Mouse (Mus musculus) limb, embryonic 14.5 days (tissue): ENCODE results near the gene Polm. TPM values are rescaled to one million over a fixed set of nuclear protein-coding genes. Genes with fewer than 3 reads are reported as not detected.

ENCODE experiments used
- ATAC-seq: fragments of 200-750 bp; cut with Nextera tagmentation; 2 replicates; pipeline ENCODE4 v1.8.0; 2017; ENCODE audit warnings: low read depth, moderate number of reproducible peaks, moderate TSS enrichment; ENCODE audit not compliant: low FRiP score
- DNase-seq: peaks from one replicate; pipeline ENCODE4 v3.0.0-alpha.2; 2015; ENCODE audit warnings: low spot score
- H3K27ac ChIP-seq: fragments of 300-500 bp; sonication (generic); replicated peaks from 2 replicates; pipeline ENCODE4 v1.5.1; 2014; ENCODE audit warnings: low read depth, mild to moderate bottlenecking, low read length, moderate library complexity, mixed read lengths
- H3K27me3 ChIP-seq: fragments of 300-500 bp; sonication (generic); 2 replicates; pipeline ENCODE4 v1.6.1; 2014; ENCODE audit warnings: low read length, mixed read lengths; ENCODE audit not compliant: control insufficient read depth, insufficient read depth
- H3K36me3 ChIP-seq: fragments of 300-500 bp; sonication (generic); 2 replicates; pipeline ENCODE4 v1.6.1; 2014; ENCODE audit warnings: mild to moderate bottlenecking, low read length, moderate library complexity, mixed read lengths; ENCODE audit not compliant: control insufficient read depth, insufficient read depth
- H3K4me1 ChIP-seq: fragments of 300-500 bp; sonication (generic); 2 replicates; pipeline ENCODE4 v1.6.1; 2014; ENCODE audit warnings: antibody characterized with exemption, low read length, mixed read lengths; ENCODE audit not compliant: control insufficient read depth, insufficient read depth
- H3K4me2 ChIP-seq: fragments of 300-500 bp; sonication (generic); replicated peaks from 2 replicates; pipeline ENCODE4 v1.6.1; 2014; ENCODE audit warnings: low read depth, mild to moderate bottlenecking, low read length, moderate library complexity; ENCODE audit not compliant: severe bottlenecking
- H3K4me3 ChIP-seq: fragments of 300-500 bp; sonication (generic); replicated peaks from 2 replicates; pipeline ENCODE4 v1.5.1; 2014; ENCODE audit warnings: low read length
- H3K9ac ChIP-seq: fragments of 300-500 bp; sonication (generic); 2 replicates; pipeline ENCODE4 v1.6.1; 2014; ENCODE audit warnings: mild to moderate bottlenecking, low read depth, low read length, moderate library complexity; ENCODE audit not compliant: severe bottlenecking
- H3K9me3 ChIP-seq: fragments of 300-500 bp; sonication (generic); 2 replicates; pipeline ENCODE4 v1.6.1; 2016; ENCODE audit warnings: low read length; ENCODE audit not compliant: control insufficient read depth
- POLR2A ChIP-seq: fragments of 200-500 bp; IDR thresholded peaks from 2 replicates; pipeline ENCODE4 v1.8.0; 2012; ENCODE audit warnings: inconsistent platforms, mild to moderate bottlenecking, moderate library complexity, borderline replicate concordance; ENCODE audit not compliant: insufficient read depth, insufficient read length; ENCODE audit errors: extremely low read depth
- WGBS: fragments of 180-500 bp; shearing (Covaris S2); extraction: QIAGEN DNeasy Blood & Tissue Kit; methylation state at CpG from one replicate; pipeline ENCODE4 v1.1.7; 2014; 5-methylcytosine and 5-hydroxymethylcytosine counted together
- polyA plus RNA-seq, 2 experiments: library from polyadenylated mRNA; depleted of rRNA in 1 of 2; stranded (reverse) in 1 of 2; unstranded in 1 of 2; fragments of >200 nt; fragmentation: Nextera tagmentation in 1 of 2; extraction: Ambion mirVana in 1 of 2; gene quantifications; 2 replicates each; pipeline versions ENCODE4 v1.2.1 to v1.2.3; 2012 to 2014

The Polm gene
- polyA plus RNA-seq, 2 experiments = 11.1 to 29.5 TPM

- H3K27ac ChIP-seq = no peak overlapping the region
- peaks cover 21% of the 10 kb centered on the region for H3K36me3 ChIP-seq
- H3K9me3 ChIP-seq = no peaks in the 10 kb centered on the region
- no peak overlapping the region for H3K9ac ChIP-seq
- WGBS = 71% methylated on average over 5 of the region's 5 CpGs
- H3K27me3 ChIP-seq = no peaks in the 10 kb centered on the region
- peaks cover 8% of the 10 kb centered on the region for H3K4me1 ChIP-seq
- no peak for ATAC-seq
- no peak overlapping the region for H3K4me3 ChIP-seq
- no peak overlapping the region for H3K4me2 ChIP-seq
- no peak for TF ChIP-seq POLR2A
- no peak for DNase-seq
Measured at GRCm38 (mm10) chr11:5804174-5804573, 33.6 kb downstream of the Polm start.

- peaks cover 8% of the 10 kb centered on the region for H3K4me1 ChIP-seq
- peak within 1 kb of the TSS; percentile 25 for H3K4me2 ChIP-seq
- no peaks in the 10 kb centered on the region for H3K9me3 ChIP-seq
- H3K4me3 ChIP-seq = no peak within 1 kb of the TSS
- ATAC-seq (peak; percentile 64), DNase-seq (peak; percentile 57)
- no peaks in the 10 kb centered on the region for H3K27me3 ChIP-seq
- no peak for TF ChIP-seq POLR2A
- H3K27ac ChIP-seq = 0 out of 2 replicates have a peak within 1 kb of the TSS, but pooled peaks have one; percentile 9
- H3K9ac ChIP-seq = 0 out of 2 replicates have a peak within 1 kb of the TSS, but pooled peaks have one; percentile 9
- 39% methylated on average over 8 of the region's 8 CpGs for WGBS
- H3K36me3 ChIP-seq = peaks cover 27% of the 10 kb centered on the region
Measured at GRCm38 (mm10) chr11:5803551-5803981, 34.2 kb downstream of the Polm start, which contains the start of gene Pgam2. Pgam2 (minus strand) TSS chr11:5803733.

GRCm38 (mm10) chr11:5802457-5803217, 35.2 kb downstream of the Polm start:
- Histone ChIP-seq H3K9me3 (no peaks in the 10 kb centered on the region), H3K27me3 (no peaks in the 10 kb centered on the region), H3K9ac (no peak overlapping the region), H3K4me2 (peak overlapping the region; percentile 25; the same call in 1 of the 2 replicates), H3K4me3 (no peak overlapping the region), H3K36me3 (peaks cover 36% of the 10 kb centered on the region), H3K4me1 (peaks cover 8% of the 10 kb centered on the region), H3K27ac (0 out of 2 replicates have a peak overlapping the region, but pooled peaks have one; percentile 9)
- WGBS = 64% methylated on average over 8 of the region's 8 CpGs
- DNase-seq (no peak), ATAC-seq (0 out of 2 replicates have a peak, but pooled peaks have one; percentile 5)
- no peak for TF ChIP-seq POLR2A

GRCm38 (mm10) chr11:5802005-5802404, 35.8 kb downstream of the Polm start:
- DNase-seq = no peak
- Histone ChIP-seq H3K9me3 (no peaks in the 10 kb centered on the region), H3K27ac (no peak overlapping the region), H3K36me3 (peaks cover 43% of the 10 kb centered on the region), H3K4me1 (peaks cover 8% of the 10 kb centered on the region), H3K4me3 (no peak overlapping the region), H3K4me2 (no peak overlapping the region), H3K9ac (0 out of 2 replicates have a peak overlapping the region, but pooled peaks have one; percentile 25), H3K27me3 (no peaks in the 10 kb centered on the region)
- no peak for ATAC-seq
- 68% methylated on average over 12 of the region's 12 CpGs for WGBS
- TF ChIP-seq POLR2A = no peak

GRCm38 (mm10) chr11:5801511-5801910, 36.3 kb downstream of the Polm start:
- TF ChIP-seq POLR2A = no peak
- H3K9ac ChIP-seq = no peak overlapping the region
- 94% methylated on average over 16 of the region's 16 CpGs for WGBS
- no peak for DNase-seq
- H3K4me1 ChIP-seq = peaks cover 8% of the 10 kb centered on the region
- ATAC-seq = no peak
- peaks cover 48% of the 10 kb centered on the region for H3K36me3 ChIP-seq
- no peaks in the 10 kb centered on the region for H3K9me3 ChIP-seq
- no peak overlapping the region for H3K27ac ChIP-seq
- no peaks in the 10 kb centered on the region for H3K27me3 ChIP-seq
- no peak overlapping the region for H3K4me3 ChIP-seq
- no peak overlapping the region for H3K4me2 ChIP-seq
